Comparison of ENCODE assay signal across 10 mouse cellular contexts in the genomic region with DNA sequence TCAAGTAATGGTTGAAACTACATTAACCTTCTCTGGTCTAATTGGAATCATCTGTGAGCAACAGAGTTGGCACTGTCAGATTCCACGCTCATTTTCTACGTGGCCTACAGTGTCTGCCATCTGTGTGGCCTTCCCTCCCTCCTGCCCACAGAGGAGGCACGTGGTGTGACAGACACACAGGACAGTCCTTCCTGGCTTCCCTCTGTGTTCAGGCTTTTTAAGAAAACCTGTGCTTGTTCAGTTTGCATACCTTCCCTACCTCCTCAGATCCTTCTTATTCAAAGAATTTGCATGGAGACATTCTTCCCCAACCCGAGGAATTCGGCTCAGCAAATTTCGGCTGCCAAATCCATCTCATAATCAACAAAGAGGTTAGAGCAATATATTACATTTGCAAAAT.
DNase-seq lines count a peak whose midpoint lies in the region; ATAC-seq lines count a peak whose summit lies in the region.
"Had no signal": no experiment of that assay in that cellular context is flagged by ENCODE, and none has a peak within 500 bp of the region (broad histone marks: within the 10 kb centered on the region; RNA-seq: fewer than 3 reads in every experiment).

No protein-coding gene starts in this region.

- ATAC-seq in cerebellum, adult (ENCODE audit: insufficient number of reproducible peaks, low FRiP score, low TSS enrichment) = peak; percentile 94

- intact Hi-C loops in left cerebral cortex, postnatal 4 days (cut with DNase I) = no loop called here
- intact Hi-C loops in left cerebral cortex, postnatal 36 days (cut with DNase I) = no loop called here

- no peak for DNase-seq in cerebellum, postnatal 4 days (ENCODE audit: low spot score in 2 of 2)
- peak; percentile 23 for DNase-seq in left cerebral cortex, postnatal 4 days
- no peak for DNase-seq in left cerebral cortex, postnatal 36 days (ENCODE audit: low spot score in 2 of 2)
- DNase-seq in cerebellum, postnatal 14 days = peak; percentile 61 to 72
- DNase-seq in mesoderm, embryonic 11.5 days (ENCODE audit: low read depth, low spot score) = peak; percentile 37
- DNase-seq in natural killer cell, adult 2 months (ENCODE audit: low spot score in 2 of 2) = no peak
- DNase-seq in frontal cortex, adult 2 months (ENCODE audit: extremely low spot score in 1 of 2, low spot score in 1 of 2) = no peak
- DNase-seq: adrenal gland, postnatal 25 days; kidney, adult 11 months had no signal

Comparison
In these comparisons a context has a peak if more than half of its experiments do, and no peak if none do; other contexts are left out.
1. DNase-seq: peak in left cerebral cortex, postnatal 4 days (single experiment), cerebellum, postnatal 14 days (2 of 2) and mesoderm, embryonic 11.5 days (single experiment); none in cerebellum, postnatal 4 days (0 of 2), left cerebral cortex, postnatal 36 days (0 of 2), natural killer cell, adult 2 months (0 of 2) and frontal cortex, adult 2 months (0 of 2).